Mouse (Mus musculus) urinary bladder, postnatal 4 days (tissue): ENCODE results near the gene Katnb1.

Source experiments
- DNase-seq, 2 experiments: peaks; one replicate each; pipeline ENCODE4 v3.0.0; 2021 to 2022; ENCODE audit warnings: low spot score in 2 of 2

The Katnb1 gene

DNA sequence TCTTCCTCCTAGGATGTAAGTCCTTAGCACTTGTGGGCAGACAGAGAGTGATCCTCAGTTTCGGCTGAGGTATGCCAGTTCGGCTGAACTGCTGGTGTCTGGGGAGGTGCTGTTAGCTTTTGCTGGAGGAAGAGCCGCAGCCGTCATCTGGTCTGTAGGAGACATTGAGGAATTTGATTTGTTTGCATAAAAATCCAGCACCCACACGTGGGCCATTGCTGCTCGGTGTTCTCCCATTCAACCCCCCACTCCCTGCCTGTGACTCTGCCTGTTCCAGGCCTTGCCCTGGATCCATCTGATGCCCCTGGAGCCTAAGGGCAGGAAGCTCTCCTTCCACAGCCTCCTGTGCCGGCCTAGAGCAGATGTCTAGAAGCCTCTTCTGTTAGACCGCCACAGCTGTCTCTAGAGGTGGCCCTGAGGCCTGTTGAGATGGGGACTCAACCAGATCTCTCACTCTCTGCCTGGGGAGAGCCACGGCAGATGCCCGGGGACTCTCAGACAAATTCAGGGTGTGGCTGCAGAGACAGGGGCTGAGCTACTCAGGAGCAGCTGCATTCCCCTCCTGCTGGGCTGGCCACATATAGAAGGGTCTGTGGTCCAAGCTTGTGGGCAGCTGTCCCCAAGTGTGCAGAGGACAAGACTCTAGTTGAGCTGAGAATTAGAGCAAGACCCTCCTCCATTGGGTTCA is 3.9 kb downstream of the Katnb1 start:
- DNase-seq: no peak

- DNase-seq: no peak
These were observed 4.6 kb downstream of the Katnb1 start for GRCm38 (mm10) chr8:95085432-95086141.

GRCm38 (mm10) chr8:95093574-95093973 is 12.6 kb downstream of the Katnb1 start:
- DNase-seq: no peak

GRCm38 (mm10) chr8:95099009-95099408 is 18.0 kb downstream of the Katnb1 start:
- peak; percentile 54 to 76 for DNase-seq

DNA sequence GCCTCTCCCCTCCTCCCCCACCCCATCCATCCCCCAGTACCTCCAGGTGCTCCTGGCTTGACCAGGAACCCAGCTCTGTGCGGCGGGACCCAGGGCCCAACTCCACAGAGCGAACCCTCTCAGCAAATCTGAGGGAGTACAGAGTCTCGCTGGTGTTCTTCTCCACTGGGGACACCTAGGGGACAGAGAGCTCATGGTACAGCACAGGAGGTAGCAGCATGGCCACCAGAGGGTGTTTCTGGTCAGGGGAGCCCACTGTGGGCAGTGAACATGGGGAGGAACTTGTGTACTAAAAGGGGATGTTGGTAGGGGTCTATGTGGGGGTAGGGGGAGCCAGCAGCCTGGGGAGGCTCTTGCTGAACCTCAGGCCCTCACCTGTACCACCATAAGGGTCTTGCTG is 21.0 kb downstream of the Katnb1 start:
- no peak for DNase-seq

- no peak for DNase-seq
These were observed 26.3 kb downstream of the Katnb1 start for GRCm38 (mm10) chr8:95107306-95107705.

DNA sequence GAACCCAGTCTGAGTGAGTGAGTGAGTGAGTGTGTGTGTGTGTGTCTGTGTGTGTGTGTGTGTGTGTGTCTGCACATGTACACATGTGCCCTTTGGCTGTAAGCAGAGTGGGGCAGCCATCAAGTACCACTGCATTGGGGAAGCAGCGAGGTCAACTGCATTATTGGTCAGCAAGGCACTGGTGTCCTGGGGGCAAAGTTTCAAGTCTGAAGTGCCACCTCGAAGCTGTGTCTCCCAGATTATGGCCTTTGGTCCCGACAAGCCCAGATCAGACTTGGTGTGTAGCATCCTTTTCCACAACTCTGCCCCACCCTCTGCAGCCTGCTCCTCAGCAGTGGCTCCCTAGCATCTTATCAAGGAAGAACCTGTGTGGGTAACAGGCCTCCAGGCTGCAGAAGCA is 31.6 kb downstream of the Katnb1 start:
- DNase-seq: no peak

- DNase-seq: no peak
These were observed 32.1 kb downstream of the Katnb1 start for GRCm38 (mm10) chr8:95113108-95113507.

- no peak for DNase-seq
These were observed 32.8 kb downstream of the Katnb1 start for GRCm38 (mm10) chr8:95113750-95114149.

DNA sequence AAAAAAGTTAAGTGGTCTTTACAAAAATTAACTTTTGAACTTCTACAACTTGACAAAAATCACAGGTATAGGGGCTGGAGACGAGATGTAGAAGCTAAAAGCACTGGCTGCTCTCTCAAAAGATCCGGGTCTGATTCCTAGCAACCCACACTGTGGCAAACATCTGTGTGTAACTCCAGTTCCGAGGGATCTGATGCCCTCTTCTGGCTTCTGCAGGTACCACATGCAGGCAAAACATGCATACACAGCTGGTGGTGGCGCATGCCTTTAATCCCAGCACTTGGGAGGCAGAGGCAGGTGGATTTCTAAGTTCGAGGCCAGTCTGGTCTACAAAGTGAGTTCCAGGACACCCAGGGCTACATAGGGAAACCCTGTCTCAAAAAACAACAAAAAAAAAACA is 42.5 kb downstream of the Katnb1 start:
- DNase-seq: no peak

GRCm38 (mm10) chr8:95126497-95126896 is 45.5 kb downstream of the Katnb1 start:
- no peak for DNase-seq

GRCm38 (mm10) chr8:95127658-95128057 is 46.7 kb downstream of the Katnb1 start:
- DNase-seq: no peak

GRCm38 (mm10) chr8:95128750-95129260 is 47.8 kb downstream of the Katnb1 start:
- DNase-seq: no peak

DNA sequence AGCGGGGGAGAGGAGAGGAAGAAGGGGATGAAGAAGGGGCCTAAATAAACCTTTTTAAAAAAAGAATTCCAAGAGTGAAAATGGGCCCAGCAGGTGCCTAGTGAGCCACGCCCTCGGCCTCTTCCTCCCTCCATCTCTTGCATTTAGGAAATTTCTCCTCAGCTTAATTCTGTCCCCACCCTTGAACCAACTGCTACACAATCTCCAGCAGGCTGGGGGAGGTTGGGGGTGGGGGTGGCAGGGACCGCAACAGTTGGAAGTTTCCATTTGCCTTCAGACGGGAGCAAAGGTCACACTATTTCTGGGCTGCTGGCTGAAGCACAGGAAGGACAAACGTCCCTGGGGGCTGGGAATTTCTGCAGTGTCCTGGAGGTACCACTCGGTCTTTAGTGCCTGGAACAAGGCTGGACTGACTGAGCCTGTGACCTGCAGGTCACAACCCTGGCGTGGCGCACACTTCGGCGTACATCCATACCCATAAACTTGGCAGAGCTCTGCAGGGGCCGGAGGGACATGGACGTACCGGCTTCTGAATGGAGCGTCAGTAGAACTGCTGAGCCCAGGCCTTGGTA is 50.1 kb downstream of the Katnb1 start:
- no peak for DNase-seq

GRCm38 (mm10) chr8:95131983-95132382 is 51.0 kb downstream of the Katnb1 start:
- DNase-seq: no peak

DNA sequence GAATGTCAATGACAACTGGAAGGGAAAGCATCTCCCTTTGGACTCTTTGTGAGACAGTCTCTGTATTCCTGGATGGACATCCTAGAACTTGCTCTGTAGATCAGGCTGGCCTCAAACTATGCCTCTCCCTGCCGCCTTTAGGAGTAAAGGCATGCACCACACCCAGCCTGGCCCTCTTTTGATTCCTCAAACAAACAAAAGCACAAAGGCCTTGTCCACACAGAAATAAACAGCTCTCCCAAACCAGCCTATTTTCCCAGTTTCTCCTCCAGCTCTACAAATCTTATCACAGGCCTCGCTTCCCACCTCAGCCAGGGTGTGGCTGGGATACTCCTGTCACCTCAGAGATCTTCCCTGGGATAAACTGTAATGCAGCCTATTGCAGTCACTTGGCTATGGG is 53.2 kb downstream of the Katnb1 start:
- DNase-seq: no peak

DNA sequence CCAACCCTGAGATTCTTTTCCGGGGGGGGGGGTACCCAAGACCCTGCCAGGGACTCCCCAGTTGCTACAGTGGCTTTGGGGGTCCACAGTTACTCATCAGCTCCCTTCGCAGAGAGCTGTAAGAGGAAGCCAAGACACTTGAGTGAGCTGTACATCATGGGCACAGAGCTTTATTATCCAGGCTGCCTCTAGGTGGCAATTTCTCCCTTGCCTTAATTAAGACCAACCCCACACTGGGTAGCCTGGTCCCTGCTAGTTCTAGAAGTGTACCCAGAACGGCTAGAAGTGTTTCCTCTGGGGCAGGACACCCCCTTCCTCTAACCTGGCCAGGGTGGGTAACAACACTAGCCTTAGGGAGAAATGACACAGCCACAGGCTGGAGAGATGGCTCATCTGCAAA is 54.3 kb downstream of the Katnb1 start:
- no peak for DNase-seq

- no peak for DNase-seq
These were observed 55.2 kb downstream of the Katnb1 start for GRCm38 (mm10) chr8:95136218-95136617.

DNA sequence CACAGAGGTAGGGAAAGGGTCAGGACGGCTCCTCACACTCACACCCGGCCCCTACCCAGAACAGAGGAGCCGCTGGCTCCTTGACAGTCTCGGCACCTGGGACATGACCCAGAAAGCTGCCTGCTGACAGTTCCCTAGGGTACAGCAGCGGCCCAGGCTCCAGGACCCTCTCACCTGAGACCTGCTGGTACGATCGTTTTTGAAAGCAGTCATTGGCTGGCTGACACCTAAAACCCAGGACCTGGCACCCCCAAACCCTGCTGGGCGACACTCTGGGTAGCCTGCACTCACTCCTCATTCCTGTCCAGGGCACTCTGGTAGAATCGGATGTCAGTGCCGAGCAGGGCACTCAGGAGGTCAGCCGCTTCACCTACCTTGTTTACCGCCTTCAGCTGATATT is 56.2 kb downstream of the Katnb1 start:
- DNase-seq: no peak

DNA sequence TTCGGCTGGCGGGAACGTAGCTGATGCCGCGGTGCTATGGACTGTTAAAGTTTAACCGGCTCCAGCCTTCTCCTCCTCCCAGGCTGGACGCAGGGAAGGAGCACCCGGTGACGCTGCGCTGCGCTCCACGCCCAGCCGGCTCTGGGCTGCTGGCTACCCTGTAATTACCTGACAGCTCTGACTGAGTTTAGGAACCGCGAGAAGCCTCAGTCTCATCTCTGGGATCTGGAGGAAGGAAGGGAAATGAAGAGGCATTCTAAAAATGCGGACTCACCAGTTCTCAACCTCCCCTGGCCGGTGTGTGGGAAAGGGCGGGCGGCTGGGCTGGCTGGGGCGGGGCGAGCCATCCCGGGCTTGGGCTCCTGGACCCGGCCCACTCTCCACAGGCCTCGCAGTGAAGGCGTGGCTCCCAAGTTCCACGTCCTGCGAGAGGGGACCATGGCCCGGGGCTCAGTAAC is 56.7 kb downstream of the Katnb1 start:
- DNase-seq: peak; percentile 60 to 70

- no peak for DNase-seq
These were observed 57.5 kb downstream of the Katnb1 start for GRCm38 (mm10) chr8:95138341-95139050.

DNA sequence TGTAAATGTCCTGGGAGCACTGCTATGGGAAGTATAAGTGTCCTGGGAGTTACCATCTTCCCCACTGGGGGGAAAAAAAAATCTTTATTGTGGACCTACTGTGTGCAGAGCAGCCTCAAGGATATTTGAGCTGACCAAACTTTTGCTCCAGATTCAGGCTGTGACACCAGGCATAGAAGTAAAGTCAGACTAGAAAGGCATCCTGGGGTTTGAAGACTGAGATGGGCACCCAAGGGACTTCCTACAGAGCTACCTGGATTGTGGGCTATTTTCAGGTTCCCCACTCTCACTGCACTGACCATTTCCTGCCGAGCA is 58.0 kb downstream of the Katnb1 start:
- DNase-seq: no peak
